Mouse (Mus musculus) megakaryocyte, embryonic 14.5 days (primary cell): Measurements from ENCODE around the gene Tspan12.

ENCODE experiments used
- FLI1 ChIP-seq: IDR thresholded peaks from 2 replicates; pipeline ENCODE4 v1.6.1; 2012; ENCODE audit warnings: low read length, inconsistent platforms, mixed read lengths
- GATA1 ChIP-seq: IDR thresholded peaks from 3 replicates; pipeline ENCODE4 v1.6.1; 2012; ENCODE audit warnings: mixed read lengths, low read length, inconsistent platforms, borderline replicate concordance

DNA sequence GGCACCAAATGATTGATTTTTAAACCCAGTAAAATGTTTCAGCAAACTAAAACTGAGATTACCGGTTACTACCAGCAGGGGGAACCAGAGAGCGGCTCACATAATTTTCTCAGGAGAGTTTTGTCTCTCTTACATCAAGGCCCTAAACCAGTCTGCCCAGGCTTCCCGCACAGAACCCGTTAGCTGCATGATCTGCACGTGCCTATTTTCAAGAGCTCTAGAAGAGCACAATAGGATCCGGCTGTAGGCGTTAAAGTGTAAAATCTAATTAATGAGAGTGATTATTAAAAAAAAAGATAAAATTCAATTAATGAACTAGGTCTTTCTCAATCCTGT lies 57.3 kb downstream of the Tspan12 start:
- TF ChIP-seq GATA1 (no peak), FLI1 (no peak)
